Mouse (Mus musculus) embryonic facial prominence, embryonic 15.5 days (tissue): ENCODE results near the gene Rab20. TPM values are rescaled to one million over a fixed set of nuclear protein-coding genes. Genes with fewer than 3 reads are reported as not detected.

Experiments
- ATAC-seq: fragments of 200-750 bp; cut with Nextera tagmentation; 2 replicates; pipeline ENCODE4 v1.8.0; 2017; ENCODE audit warnings: low read depth, moderate TSS enrichment; ENCODE audit not compliant: insufficient number of reproducible peaks, low FRiP score, low TSS enrichment
- H3K27ac ChIP-seq: fragments of 300-500 bp; sonication (generic); replicated peaks from 2 replicates; pipeline ENCODE4 v1.5.1; 2015; ENCODE audit warnings: mild to moderate bottlenecking, inconsistent platforms
- H3K27me3 ChIP-seq: fragments of 300-500 bp; sonication (generic); 2 replicates; pipeline ENCODE4 v1.6.1; 2015; ENCODE audit warnings: inconsistent platforms
- H3K36me3 ChIP-seq: fragments of 300-500 bp; sonication (generic); 2 replicates; pipeline ENCODE4 v1.6.1; 2015; ENCODE audit warnings: mild to moderate bottlenecking, inconsistent platforms
- H3K4me1 ChIP-seq: fragments of 300-500 bp; sonication (generic); 2 replicates; pipeline ENCODE4 v1.6.1; 2015; ENCODE audit warnings: inconsistent platforms
- H3K4me2 ChIP-seq: fragments of 300-500 bp; sonication (generic); replicated peaks from 2 replicates; pipeline ENCODE4 v1.6.1; 2015; ENCODE audit warnings: mild to moderate bottlenecking, inconsistent platforms
- H3K4me3 ChIP-seq: fragments of 300-500 bp; sonication (generic); replicated peaks from 2 replicates; pipeline ENCODE4 v1.5.1; 2015; ENCODE audit warnings: mild to moderate bottlenecking, inconsistent platforms
- H3K9ac ChIP-seq: fragments of 300-500 bp; sonication (generic); 2 replicates; pipeline ENCODE4 v1.6.1; 2015; ENCODE audit warnings: inconsistent platforms
- H3K9me3 ChIP-seq: fragments of 300-500 bp; sonication (generic); replicated peaks from 2 replicates; pipeline ENCODE4 v1.6.1; 2016; ENCODE audit warnings: inconsistent platforms
- WGBS: fragments of 180-500 bp; shearing (Covaris S2); methylation state at CpG from one replicate; pipeline ENCODE4 v1.1.7; 2015; 5-methylcytosine and 5-hydroxymethylcytosine counted together
- polyA plus RNA-seq: library from polyadenylated mRNA; unstranded; fragments of >200 nt; fragmentation: Nextera tagmentation; extraction: Ambion mirVana; gene quantifications from 2 replicates; pipeline ENCODE4 v1.2.1, GENCODE M21; 2015

Rab20 gene
- polyA plus RNA-seq, 1 experiment from 2014 or later: 2.1 TPM

DNA sequence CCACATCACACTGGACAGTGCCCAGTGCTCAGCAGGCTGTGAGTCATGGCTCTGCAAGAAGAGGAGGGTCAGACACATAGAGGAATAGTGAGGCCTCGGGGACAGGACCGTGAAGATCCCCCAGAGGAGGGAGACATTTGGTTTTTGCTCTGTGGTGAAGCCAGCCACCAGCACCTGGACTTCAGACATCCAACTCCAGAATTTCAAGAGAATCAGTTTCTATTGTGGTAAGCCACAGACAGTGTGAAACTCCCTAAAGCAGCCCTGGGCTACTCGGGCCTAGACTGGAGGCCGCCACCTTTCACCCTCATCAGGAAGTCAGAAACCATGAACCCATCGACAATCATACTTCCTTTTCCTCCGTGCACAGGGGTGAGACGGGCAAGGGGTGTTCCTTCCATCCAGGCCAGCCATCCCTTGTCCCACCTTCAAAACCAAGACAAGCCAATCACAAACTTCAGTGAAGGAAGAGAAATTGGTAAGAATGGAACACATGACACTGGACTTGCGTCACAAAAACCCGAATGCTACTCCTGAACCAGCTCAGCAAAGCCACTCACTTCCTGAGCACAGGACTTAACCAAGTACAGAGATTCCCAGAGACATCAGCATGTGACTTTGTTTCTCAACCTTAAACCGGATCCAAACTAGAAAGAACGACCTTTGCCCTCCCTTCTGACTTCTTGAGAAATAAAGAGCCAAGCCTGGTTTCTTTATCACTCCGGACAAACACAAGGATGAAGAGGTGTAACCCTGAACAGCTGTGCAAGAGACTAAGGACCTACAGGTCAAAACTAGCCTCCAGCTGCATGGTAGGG, 14.4 kb downstream of the Rab20 start:
- no peak for ATAC-seq
- no peak overlapping the region for H3K4me2 ChIP-seq
- 77% methylated on average over 12 of the region's 12 CpGs for WGBS
- no peak overlapping the region for H3K27ac ChIP-seq
- no peak overlapping the region for H3K4me3 ChIP-seq
- H3K9ac ChIP-seq: no peak overlapping the region
- 0 out of 2 replicates have a peak, but pooled peaks cover 3% of the 10 kb centered on the region for H3K4me1 ChIP-seq
- H3K36me3 ChIP-seq: no peaks in the 10 kb centered on the region
- H3K9me3 ChIP-seq: no peaks in the 10 kb centered on the region
- H3K27me3 ChIP-seq: no peaks in the 10 kb centered on the region

DNA sequence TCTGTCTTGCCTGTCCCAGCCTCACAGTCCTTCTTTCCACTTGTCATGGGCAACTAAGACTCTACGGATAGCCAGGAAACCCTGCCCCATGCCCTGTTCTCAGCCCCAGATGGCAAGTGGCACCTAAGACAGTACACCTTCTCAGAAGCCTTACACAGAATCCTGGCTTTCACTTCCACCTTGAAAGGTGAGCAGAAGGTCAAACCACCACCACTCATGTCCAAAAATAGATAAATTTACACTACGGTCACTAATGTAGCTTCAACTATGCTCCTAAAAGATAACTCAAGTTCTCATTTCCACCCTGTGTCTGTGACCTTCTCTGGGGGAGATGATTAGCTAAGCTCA, 15.0 kb downstream of the Rab20 start:
- no peaks in the 10 kb centered on the region for H3K9me3 ChIP-seq
- H3K4me1 ChIP-seq: 0 out of 2 replicates have a peak, but pooled peaks cover 3% of the 10 kb centered on the region
- H3K27ac ChIP-seq: no peak overlapping the region
- H3K4me3 ChIP-seq: no peak overlapping the region
- 93% methylated on average over 2 of the region's 2 CpGs for WGBS
- H3K9ac ChIP-seq: no peak overlapping the region
- no peaks in the 10 kb centered on the region for H3K36me3 ChIP-seq
- ATAC-seq: no peak
- no peak overlapping the region for H3K4me2 ChIP-seq
- no peaks in the 10 kb centered on the region for H3K27me3 ChIP-seq

- no peaks in the 10 kb centered on the region for H3K9me3 ChIP-seq
- no peak for ATAC-seq
- H3K4me2 ChIP-seq: no peak overlapping the region
- H3K36me3 ChIP-seq: no peaks in the 10 kb centered on the region
- no peak overlapping the region for H3K27ac ChIP-seq
- no peaks in the 10 kb centered on the region for H3K27me3 ChIP-seq
- no peak overlapping the region for H3K9ac ChIP-seq
- no peak overlapping the region for H3K4me3 ChIP-seq
- H3K4me1 ChIP-seq: peaks cover 7% of the 10 kb centered on the region; the same call in 1 of the 2 replicates
- 88% methylated on average over 4 of the region's 4 CpGs for WGBS
These were observed 15.9 kb downstream of the Rab20 start for GRCm38 (mm10) chr8:11462641-11463040.

GRCm38 (mm10) chr8:11461847-11462246, 16.7 kb downstream of the Rab20 start:
- no peak overlapping the region for H3K27ac ChIP-seq
- no peak overlapping the region for H3K4me3 ChIP-seq
- H3K36me3 ChIP-seq: no peaks in the 10 kb centered on the region
- no peak overlapping the region for H3K9ac ChIP-seq
- no peak for ATAC-seq
- H3K27me3 ChIP-seq: no peaks in the 10 kb centered on the region
- H3K9me3 ChIP-seq: no peaks in the 10 kb centered on the region
- peaks cover 7% of the 10 kb centered on the region; the same call in 1 of the 2 replicates for H3K4me1 ChIP-seq
- H3K4me2 ChIP-seq: no peak overlapping the region
- 52% methylated on average over 2 of the region's 2 CpGs for WGBS

DNA sequence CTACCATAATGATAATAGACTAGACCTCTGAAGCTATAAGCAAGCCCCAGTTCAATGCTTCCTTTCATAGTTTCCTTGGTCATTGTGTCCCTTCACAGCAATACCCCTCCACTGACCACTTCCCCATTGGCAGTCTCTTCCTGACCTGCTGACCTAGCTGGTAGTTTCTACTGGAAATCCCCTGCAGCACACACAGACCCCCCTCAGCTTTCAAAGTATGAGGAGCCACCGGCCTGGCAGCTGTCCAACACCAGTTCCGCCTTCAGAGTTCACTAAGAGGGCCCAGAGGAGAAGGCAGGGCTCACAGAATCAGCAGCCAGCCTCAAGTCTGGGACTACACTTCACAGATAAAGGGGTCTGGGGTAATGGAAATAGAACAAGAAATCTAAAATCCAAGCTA, 17.6 kb downstream of the Rab20 start:
- H3K4me2 ChIP-seq: no peak overlapping the region
- H3K36me3 ChIP-seq: no peaks in the 10 kb centered on the region
- H3K4me3 ChIP-seq: no peak overlapping the region
- no peak for ATAC-seq
- H3K9me3 ChIP-seq: no peaks in the 10 kb centered on the region
- H3K9ac ChIP-seq: no peak overlapping the region
- no peak overlapping the region for H3K27ac ChIP-seq
- peaks cover 7% of the 10 kb centered on the region; the same call in 1 of the 2 replicates for H3K4me1 ChIP-seq
- WGBS: 28% methylated on average over 2 of the region's 2 CpGs
- no peaks in the 10 kb centered on the region for H3K27me3 ChIP-seq

DNA sequence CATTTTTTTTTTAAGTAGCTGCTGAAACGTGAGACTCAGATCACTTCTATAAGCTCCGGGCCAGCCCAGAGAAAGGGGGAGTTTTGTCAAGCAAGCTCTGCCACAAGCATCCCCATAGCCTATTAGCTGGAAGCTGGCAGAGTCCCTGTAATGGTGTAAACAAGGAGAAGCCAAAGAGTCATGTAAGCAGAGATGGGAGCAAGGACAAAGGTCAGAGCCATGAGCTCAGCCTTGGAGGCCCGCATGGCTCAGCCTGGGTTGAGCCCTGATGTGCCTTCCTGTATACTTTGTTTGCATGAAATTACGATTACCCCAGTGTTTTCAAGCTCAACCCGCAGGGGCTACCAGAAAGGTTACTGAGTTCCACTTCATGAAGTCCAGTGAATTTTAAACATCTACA, 19.5 kb downstream of the Rab20 start:
- no peaks in the 10 kb centered on the region for H3K9me3 ChIP-seq
- H3K4me2 ChIP-seq: no peak overlapping the region
- H3K36me3 ChIP-seq: no peaks in the 10 kb centered on the region
- peaks cover 9% of the 10 kb centered on the region; the same call in 1 of the 2 replicates for H3K4me1 ChIP-seq
- 28% methylated on average over 5 of the region's 5 CpGs for WGBS
- H3K4me3 ChIP-seq: no peak overlapping the region
- 0 out of 2 replicates have a peak, but pooled peaks have one; percentile 26 for ATAC-seq
- no peak overlapping the region for H3K9ac ChIP-seq
- H3K27me3 ChIP-seq: no peaks in the 10 kb centered on the region
- 0 out of 2 replicates have a peak overlapping the region, but pooled peaks have one; percentile 34 for H3K27ac ChIP-seq

DNA sequence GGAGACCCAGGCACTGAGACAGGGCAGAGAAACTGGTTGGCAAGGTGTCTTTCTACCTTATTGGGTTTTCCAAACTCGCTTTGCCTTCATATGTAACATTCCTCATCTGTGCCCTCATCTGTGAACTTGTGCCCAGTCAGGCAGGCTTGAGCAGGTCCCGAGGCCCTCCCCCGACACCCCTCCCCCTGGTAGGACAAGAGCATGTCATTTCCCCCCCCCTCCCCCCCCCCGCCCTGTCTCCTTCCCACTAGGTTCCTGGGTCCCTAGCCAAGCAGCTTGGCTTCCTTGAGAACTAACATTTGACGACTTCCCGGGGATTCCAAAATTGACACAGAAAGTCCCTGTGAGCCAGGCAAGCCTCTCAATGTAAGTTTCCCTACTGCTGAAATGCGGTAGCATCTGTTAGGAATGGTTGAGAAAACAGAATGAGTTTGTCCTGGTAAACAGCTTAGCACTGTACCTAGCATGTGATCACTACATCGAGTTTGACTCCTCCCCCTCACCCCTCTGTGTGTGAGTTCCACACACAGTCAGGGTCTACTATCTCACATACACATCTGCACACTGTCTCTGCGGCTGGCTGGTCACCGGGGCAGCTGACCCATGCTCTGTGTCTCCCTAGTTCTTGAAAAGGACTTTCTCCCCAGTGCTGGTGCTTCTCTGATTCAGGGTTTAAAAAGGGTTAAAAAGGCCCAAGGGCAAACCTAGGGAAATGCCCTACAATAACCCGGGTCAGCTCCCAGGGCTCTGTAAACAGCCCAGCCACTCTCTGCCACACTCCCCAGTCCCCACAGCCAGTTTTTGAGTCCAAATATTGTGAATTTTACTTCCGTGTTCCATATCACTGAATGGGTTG, 20.3 kb downstream of the Rab20 start:
- WGBS: 27% methylated on average over 12 of the region's 12 CpGs
- Histone ChIP-seq H3K27me3 (no peaks in the 10 kb centered on the region), H3K9ac (no peak overlapping the region), H3K9me3 (no peaks in the 10 kb centered on the region), H3K4me1 (peaks cover 10% of the 10 kb centered on the region; the same call in 1 of the 2 replicates), H3K4me3 (no peak overlapping the region), H3K27ac (peak overlapping the region; percentile 34; the same call in 1 of the 2 replicates), H3K4me2 (no peak overlapping the region), H3K36me3 (no peaks in the 10 kb centered on the region)
- no peak for ATAC-seq

DNA sequence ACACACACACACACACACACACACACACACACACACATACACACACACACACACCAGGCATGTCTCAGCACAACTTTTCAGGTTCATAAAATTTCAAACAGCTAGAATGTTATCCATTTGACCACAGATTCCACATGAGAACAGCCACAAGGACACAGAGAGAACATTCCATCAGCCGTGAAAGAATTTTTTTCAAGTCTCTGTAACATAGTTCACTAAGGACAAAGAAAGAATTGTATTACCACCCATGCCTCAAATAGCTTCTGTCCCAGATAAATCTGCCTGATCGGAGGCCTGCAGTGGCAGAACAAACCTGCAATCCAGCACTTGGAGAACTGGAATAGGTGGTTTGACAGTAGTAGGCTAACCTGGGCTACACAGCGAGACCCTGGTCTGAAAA, 21.2 kb downstream of the Rab20 start:
- peaks cover 10% of the 10 kb centered on the region; the same call in 1 of the 2 replicates for H3K4me1 ChIP-seq
- no peaks in the 10 kb centered on the region for H3K27me3 ChIP-seq
- no peaks in the 10 kb centered on the region for H3K36me3 ChIP-seq
- no peak overlapping the region for H3K4me3 ChIP-seq
- no peak overlapping the region for H3K9ac ChIP-seq
- no peak overlapping the region for H3K4me2 ChIP-seq
- ATAC-seq: no peak
- H3K27ac ChIP-seq: no peak overlapping the region
- 54% methylated on average over 3 of the region's 3 CpGs for WGBS
- H3K9me3 ChIP-seq: no peaks in the 10 kb centered on the region

DNA sequence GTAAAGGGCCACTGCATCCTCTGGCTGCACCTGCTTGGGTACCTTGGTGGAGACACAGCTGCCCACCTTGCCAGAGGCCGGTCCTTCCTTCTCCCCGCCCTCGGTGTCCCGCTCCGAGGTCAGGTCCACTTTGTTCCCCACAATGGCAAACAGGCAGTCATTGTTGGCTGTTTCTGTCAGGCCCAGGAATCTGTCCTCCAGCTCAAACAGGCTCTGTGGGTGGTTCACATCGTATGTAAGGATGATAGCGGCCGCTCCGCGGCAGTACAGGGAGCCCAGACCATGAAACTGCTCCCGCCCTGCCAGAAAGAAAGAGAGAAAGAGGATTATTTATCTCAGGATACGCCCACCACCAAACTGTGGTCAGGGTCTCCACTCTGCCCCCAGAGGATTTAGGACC, 24.3 kb downstream of the Rab20 start:
- Histone ChIP-seq H3K27ac (no peak overlapping the region), H3K9ac (no peak overlapping the region), H3K4me1 (peaks cover 7% of the 10 kb centered on the region; the same call in 1 of the 2 replicates), H3K27me3 (no peaks in the 10 kb centered on the region; the same call in 1 of the 2 replicates), H3K36me3 (no peaks in the 10 kb centered on the region), H3K9me3 (no peaks in the 10 kb centered on the region), H3K4me2 (no peak overlapping the region), H3K4me3 (no peak overlapping the region)
- WGBS: 44% methylated on average over 12 of the region's 12 CpGs
- no peak for ATAC-seq

DNA sequence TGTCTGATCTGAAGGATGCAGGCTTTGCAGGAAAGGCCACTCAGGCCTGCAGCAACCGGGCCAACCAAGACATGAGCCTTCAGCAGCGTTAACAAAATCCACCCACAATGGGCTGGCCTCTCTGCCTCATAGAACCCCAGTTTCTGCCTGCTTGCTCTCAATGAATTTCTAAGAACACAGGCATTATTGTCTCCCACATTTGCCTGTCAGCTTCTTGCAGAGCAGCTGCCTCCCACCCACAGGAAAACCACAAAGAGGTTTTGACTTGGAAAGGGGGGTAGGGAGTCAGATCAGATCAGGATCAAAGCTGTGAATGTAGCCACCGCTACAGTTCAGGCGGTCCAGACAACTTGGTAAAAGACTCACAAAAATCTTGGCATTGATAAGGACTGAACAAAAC, 25.5 kb downstream of the Rab20 start:
- no peak overlapping the region for H3K9ac ChIP-seq
- H3K36me3 ChIP-seq: 0 out of 2 replicates have a peak, but pooled peaks cover 8% of the 10 kb centered on the region
- ATAC-seq: no peak
- H3K4me3 ChIP-seq: no peak overlapping the region
- peaks cover 7% of the 10 kb centered on the region; the same call in 1 of the 2 replicates for H3K4me1 ChIP-seq
- H3K4me2 ChIP-seq: no peak overlapping the region
- 27% methylated on average over 4 of the region's 4 CpGs for WGBS
- H3K9me3 ChIP-seq: no peaks in the 10 kb centered on the region
- H3K27me3 ChIP-seq: no peaks in the 10 kb centered on the region; the same call in 1 of the 2 replicates
- H3K27ac ChIP-seq: 0 out of 2 replicates have a peak overlapping the region, but pooled peaks have one; percentile 18

DNA sequence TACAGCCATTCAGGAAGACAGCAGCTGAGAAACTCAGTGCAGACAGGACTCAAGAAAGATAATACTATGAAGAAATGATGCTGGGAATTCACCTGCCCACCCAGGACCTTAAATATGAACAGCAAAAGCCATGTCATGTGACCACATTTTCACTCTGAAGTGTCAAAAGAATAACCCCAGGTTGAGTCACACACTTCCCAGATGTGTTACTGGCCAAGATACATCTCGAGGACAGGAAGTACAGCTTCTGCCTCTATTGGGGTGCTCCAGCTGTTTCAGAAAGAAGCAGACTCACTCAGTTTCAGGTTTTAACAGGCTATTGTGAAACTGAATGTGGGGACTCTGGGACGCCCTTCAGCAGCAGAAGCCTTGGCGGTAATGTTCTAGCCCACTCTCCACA, 26.0 kb downstream of the Rab20 start:
- 55% methylated on average over 3 of the region's 3 CpGs for WGBS
- H3K4me3 ChIP-seq: no peak overlapping the region
- no peaks in the 10 kb centered on the region; the same call in 1 of the 2 replicates for H3K27me3 ChIP-seq
- no peak for ATAC-seq
- H3K36me3 ChIP-seq: peaks cover 12% of the 10 kb centered on the region; the same call in 1 of the 2 replicates
- no peak overlapping the region for H3K9ac ChIP-seq
- 0 out of 2 replicates have a peak overlapping the region, but pooled peaks have one; percentile 18 for H3K27ac ChIP-seq
- H3K9me3 ChIP-seq: no peaks in the 10 kb centered on the region
- no peak overlapping the region for H3K4me2 ChIP-seq
- 0 out of 2 replicates have a peak, but pooled peaks cover 4% of the 10 kb centered on the region for H3K4me1 ChIP-seq
